Mouse (Mus musculus) ES-Bruce4 (cell line): Measurements from ENCODE around the gene Snap23. TPM values are rescaled to one million over a fixed set of nuclear protein-coding genes. Genes with fewer than 3 reads are reported as not detected.

Experiments
- H3K27ac ChIP-seq: 2 replicates; pipeline ENCODE4 v1.5.1; 2012; ENCODE audit warnings: low read length, inconsistent platforms; ENCODE audit not compliant: insufficient read depth
- H3K27me3 ChIP-seq: 2 replicates; pipeline ENCODE4 v1.6.1; 2012; ENCODE audit warnings: mild to moderate bottlenecking, low read length, inconsistent platforms; ENCODE audit not compliant: control insufficient read depth, poor library complexity, insufficient read depth, severe bottlenecking
- H3K36me3 ChIP-seq: 2 replicates; pipeline ENCODE4 v1.6.1; 2012; ENCODE audit warnings: inconsistent platforms, mild to moderate bottlenecking, low read length, moderate library complexity; ENCODE audit not compliant: control insufficient read depth, poor library complexity, insufficient read depth, severe bottlenecking
- H3K4me1 ChIP-seq: one replicate; pipeline ENCODE4 v1.8.1; 2011; ENCODE audit warnings: low read length; ENCODE audit not compliant: control insufficient read depth, insufficient read depth
- H3K4me3 ChIP-seq: 2 replicates; pipeline ENCODE4 v1.5.1; 2011; ENCODE audit warnings: low read depth, mild to moderate bottlenecking, low read length
- H3K9ac ChIP-seq: 2 replicates; pipeline ENCODE4 v1.6.1; 2012; ENCODE audit warnings: low read depth, mild to moderate bottlenecking, inconsistent platforms; ENCODE audit not compliant: poor library complexity, severe bottlenecking
- H3K9me3 ChIP-seq: replicated peaks from 2 replicates; pipeline ENCODE4 v1.6.1; 2012; ENCODE audit warnings: mild to moderate bottlenecking, low read length, inconsistent platforms; ENCODE audit not compliant: control insufficient read depth, poor library complexity, insufficient read depth, severe bottlenecking
- CTCF ChIP-seq: IDR thresholded peaks from one replicate; pipeline ENCODE4 v1.8.1; 2011; ENCODE audit warnings: low read depth, low read length
- EP300 ChIP-seq: IDR thresholded peaks from 2 replicates; pipeline ENCODE4 v1.6.1; 2011; ENCODE audit warnings: low read depth, low read length; ENCODE audit not compliant: insufficient read depth
- POLR2A ChIP-seq: IDR thresholded peaks from one replicate; pipeline ENCODE4 v1.8.1; 2011; ENCODE audit warnings: low read length; ENCODE audit not compliant: insufficient read depth
- polyA plus RNA-seq: library from polyadenylated mRNA; stranded (reverse); fragments of >200 nt; gene quantifications from 2 replicates; pipeline ENCODE4 v1.2.4, GENCODE M21; 2011; ENCODE audit warnings: low read depth; ENCODE audit not compliant: missing spikeins, insufficient read depth, insufficient read length

Snap23 gene
- polyA plus RNA-seq, 1 experiment, result 78.0 TPM

GRCm38 (mm10) chr2:120619538-120619937 lies 52.1 kb downstream of the Snap23 start:
- no peaks in the 10 kb centered on the region for H3K4me1 ChIP-seq
- H3K27ac ChIP-seq, result no peak overlapping the region
- no peak overlapping the region for H3K4me3 ChIP-seq
- TF ChIP-seq POLR2A (no peak), EP300 (no peak), CTCF (peak; percentile 42)
- no peak overlapping the region for H3K9ac ChIP-seq
- peaks cover 28% of the 10 kb centered on the region for H3K36me3 ChIP-seq
- H3K9me3 ChIP-seq, result no peaks in the 10 kb centered on the region
- no peaks in the 10 kb centered on the region; the same call in 1 of the 2 replicates for H3K27me3 ChIP-seq

DNA sequence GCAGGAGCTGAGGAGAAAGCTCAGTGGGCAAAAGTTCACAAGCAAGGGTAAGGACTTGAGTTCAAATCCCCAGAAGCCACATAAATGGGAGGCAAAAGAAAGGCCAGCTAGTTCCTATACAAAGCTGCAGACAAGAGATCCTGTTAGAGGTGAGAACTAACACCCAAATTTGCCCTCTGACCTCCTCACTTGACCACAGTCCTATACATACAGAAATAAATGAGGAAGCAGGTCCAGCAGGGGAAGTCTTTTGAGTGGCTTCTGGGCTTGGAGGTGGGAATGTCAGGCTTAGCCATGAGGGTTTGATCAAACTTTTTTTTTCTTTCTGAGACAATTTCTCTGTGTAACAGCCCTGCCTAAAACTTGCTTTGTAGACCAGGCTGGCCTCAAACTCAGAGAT lies 55.4 kb downstream of the Snap23 start:
- TF ChIP-seq CTCF, result no peak
- TF ChIP-seq EP300, result no peak
- TF ChIP-seq POLR2A, result no peak
- H3K4me3 ChIP-seq, result no peak overlapping the region
- no peak overlapping the region for H3K27ac ChIP-seq
- H3K27me3 ChIP-seq, result no peaks in the 10 kb centered on the region; the same call in 1 of the 2 replicates
- no peaks in the 10 kb centered on the region for H3K9me3 ChIP-seq
- no peaks in the 10 kb centered on the region for H3K4me1 ChIP-seq
- peaks cover 11% of the 10 kb centered on the region for H3K36me3 ChIP-seq
- no peak overlapping the region for H3K9ac ChIP-seq

- Histone ChIP-seq H3K9ac (no peak overlapping the region; the same call in 1 of the 2 replicates), H3K36me3 (no peaks in the 10 kb centered on the region), H3K9me3 (no peaks in the 10 kb centered on the region), H3K27ac (no peak overlapping the region), H3K4me3 (no peak overlapping the region), H3K27me3 (no peaks in the 10 kb centered on the region; the same call in 1 of the 2 replicates), H3K4me1 (peaks cover 2% of the 10 kb centered on the region)
- TF ChIP-seq POLR2A (no peak), EP300 (no peak), CTCF (no peak)
Measured at GRCm38 (mm10) chr2:120628076-120628865, 60.8 kb downstream of the Snap23 start.

GRCm38 (mm10) chr2:120628886-120629735 lies 61.6 kb downstream of the Snap23 start, which contains the start of gene Stard9:
TSS of gene Stard9 (plus strand) at chr2:120629121.
- Histone ChIP-seq H3K9ac (peak within 1 kb of the TSS; percentile 68), H3K36me3 (no peaks in the 10 kb centered on the region; the same call in 1 of the 2 replicates), H3K4me1 (peaks cover 2% of the 10 kb centered on the region), H3K27me3 (no peaks in the 10 kb centered on the region), H3K27ac (no peak within 1 kb of the TSS), H3K4me3 (peak within 1 kb of the TSS; percentile 91), H3K9me3 (peaks cover 3% of the 10 kb centered on the region)
- TF ChIP-seq POLR2A (no peak), CTCF (peak; percentile 0), EP300 (no peak)

- Histone ChIP-seq H3K9me3 (peaks cover 12% of the 10 kb centered on the region), H3K4me1 (peaks cover 2% of the 10 kb centered on the region), H3K4me3 (no peak overlapping the region), H3K27me3 (no peaks in the 10 kb centered on the region), H3K27ac (no peak overlapping the region), H3K36me3 (no peaks in the 10 kb centered on the region; the same call in 1 of the 2 replicates), H3K9ac (no peak overlapping the region)
- TF ChIP-seq CTCF (no peak), POLR2A (no peak), EP300 (no peak)
Measured at GRCm38 (mm10) chr2:120630246-120630645, 62.8 kb downstream of the Snap23 start.
